Comparison of ENCODE assay signal across 9 mouse cellular contexts in genomic region chr4:148166431-148166830, GRCm38 (mm10). TPM values are rescaled to one million over a fixed set of nuclear protein-coding genes. Genes with fewer than 3 reads are reported as not detected.
A peak's percentile ranks its signal among the peaks of the same experiment; 100 is the strongest.
DNase-seq lines count a peak whose midpoint lies in the region; ATAC-seq and TF ChIP-seq lines count a peak whose summit lies in the region.
"Had no signal": no experiment of that assay in that cellular context is flagged by ENCODE, and none has a peak within 500 bp of the region (broad histone marks: within the 10 kb centered on the region; RNA-seq: fewer than 3 reads in every experiment).

No protein-coding gene starts in this region.

- TF ChIP-seq EP300 in heart, adult 2 months (IDR thresholded peaks at IDR 0.05; ENCODE audit: insufficient read depth, low read depth, low read length), result no peak

- DNase-seq in heart, postnatal 4 days, result no peak
- no peak for DNase-seq in embryonic facial prominence, embryonic 14.5 days (ENCODE audit: low spot score)
- peak; percentile 81 to 87 for DNase-seq in layer of hippocampus, adult 18-20 months (ENCODE audit: low spot score in 2 of 2)
- peak; percentile 64 for DNase-seq in midbrain, embryonic 14.5 days
- no peak for DNase-seq in urinary bladder, postnatal 14 days (ENCODE audit: low spot score)
- no peak for DNase-seq in heart, adult 2 months

- no peaks in the 10 kb centered on the region for H3K9me3 ChIP-seq in heart, embryonic 12.5 days (replicated peaks)
- H3K9me3 ChIP-seq in embryonic facial prominence, embryonic 14.5 days (ENCODE audit: control insufficient read depth, low read length), result no peaks in the 10 kb centered on the region
- H3K9me3 ChIP-seq in midbrain, embryonic 14.5 days (ENCODE audit: control insufficient read depth, low read length), result no peaks in the 10 kb centered on the region
- H3K9me3 ChIP-seq: megakaryocyte, embryonic 14.5 days had no signal

- no peak overlapping the region for H3K27ac ChIP-seq in heart, embryonic 12.5 days (ENCODE audit: poor library complexity, severe bottlenecking)
- H3K27ac ChIP-seq in embryonic facial prominence, embryonic 14.5 days (replicated peaks; ENCODE audit: low read depth, low read length), result no peak overlapping the region
- H3K27ac ChIP-seq in midbrain, embryonic 14.5 days (replicated peaks; ENCODE audit: low read depth, low read length), result no peak overlapping the region
- H3K27ac ChIP-seq in heart, adult 2 months, result no peak overlapping the region

- intact Hi-C loops in heart, adult 2 months (cut with DNase I), result loop anchor here (5.0 kb wide), 1 partner anchor 441 kb away; no protein-coding TSS in a partner anchor

- no peaks in the 10 kb centered on the region for H3K36me3 ChIP-seq in heart, embryonic 12.5 days
- H3K36me3 ChIP-seq in embryonic facial prominence, embryonic 14.5 days (ENCODE audit: control insufficient read depth, insufficient read depth, low read length), result no peaks in the 10 kb centered on the region
- H3K36me3 ChIP-seq in midbrain, embryonic 14.5 days (ENCODE audit: control insufficient read depth, insufficient read depth, low read length), result no peaks in the 10 kb centered on the region
- H3K36me3 ChIP-seq in heart, adult 2 months (ENCODE audit: control insufficient read depth, insufficient read depth, low read length), result no peaks in the 10 kb centered on the region

- H3K27me3 ChIP-seq in heart, embryonic 12.5 days (replicated peaks), result peaks cover 87% of the 10 kb centered on the region
- H3K27me3 ChIP-seq in embryonic facial prominence, embryonic 14.5 days (replicated peaks; ENCODE audit: control insufficient read depth, insufficient read depth, low read length), result peaks cover 76% of the 10 kb centered on the region
- peaks cover 61% of the 10 kb centered on the region for H3K27me3 ChIP-seq in midbrain, embryonic 14.5 days (ENCODE audit: control insufficient read depth, insufficient read depth, low read length)
- H3K27me3 ChIP-seq in heart, adult 2 months (ENCODE audit: control insufficient read depth, insufficient read depth, low read length), result peaks cover 7% of the 10 kb centered on the region; the same call in 1 of the 2 replicates

- no peaks in the 10 kb centered on the region for H3K79me2 ChIP-seq in heart, adult 2 months (replicated peaks; ENCODE audit: control insufficient read depth, insufficient read depth, low read length)

- TF ChIP-seq CTCF in heart, adult 2 months (IDR thresholded peaks at IDR 0.05), result no peak

- H3K4me3 ChIP-seq in heart, embryonic 12.5 days, result no peak overlapping the region
- H3K4me3 ChIP-seq in embryonic facial prominence, embryonic 14.5 days (ENCODE audit: low read depth, low read length), result peak overlapping the region; percentile 14; the same call in 1 of the 2 replicates
- H3K4me3 ChIP-seq in midbrain, embryonic 14.5 days (replicated peaks; ENCODE audit: low read depth, low read length), result no peak overlapping the region
- H3K4me3 ChIP-seq in heart, adult 2 months, result no peak overlapping the region

- no peak for TF ChIP-seq POLR2A in heart, adult 2 months (IDR thresholded peaks at IDR 0.05; ENCODE audit: insufficient read depth, low read depth, low read length)

- H3K4me2 ChIP-seq in heart, embryonic 12.5 days, result peak overlapping the region; percentile 10
- H3K4me2 ChIP-seq in embryonic facial prominence, embryonic 14.5 days (ENCODE audit: low read depth, low read length), result peak overlapping the region; percentile 33
- peak overlapping the region; percentile 31 for H3K4me2 ChIP-seq in midbrain, embryonic 14.5 days (ENCODE audit: low read length)

- peaks cover 19% of the 10 kb centered on the region; the same call in 1 of the 2 replicates for H3K4me1 ChIP-seq in heart, embryonic 12.5 days (replicated peaks)
- no peaks in the 10 kb centered on the region for H3K4me1 ChIP-seq in embryonic facial prominence, embryonic 14.5 days (ENCODE audit: control insufficient read depth, insufficient read depth, low read length)
- H3K4me1 ChIP-seq in midbrain, embryonic 14.5 days (ENCODE audit: control insufficient read depth, insufficient read depth, low read length), result peaks cover 15% of the 10 kb centered on the region
- no peaks in the 10 kb centered on the region for H3K4me1 ChIP-seq in heart, adult 2 months (ENCODE audit: control insufficient read depth, insufficient read depth, low read length)

- no peak overlapping the region for H3K9ac ChIP-seq in heart, embryonic 12.5 days
- H3K9ac ChIP-seq in embryonic facial prominence, embryonic 14.5 days (ENCODE audit: low read depth, low read length), result no peak overlapping the region
- no peak overlapping the region for H3K9ac ChIP-seq in midbrain, embryonic 14.5 days (replicated peaks; ENCODE audit: low read length)
- H3K9ac ChIP-seq in heart, adult 2 months (ENCODE audit: low read depth, low read length), result no peak overlapping the region

- WGBS in heart, embryonic 12.5 days, result 9% methylated on average over 10 of the region's 10 CpGs
- 6% methylated on average over 10 of the region's 10 CpGs for WGBS in embryonic facial prominence, embryonic 14.5 days
- 3% methylated on average over 10 of the region's 10 CpGs for WGBS in midbrain, embryonic 14.5 days
- 5% methylated on average over 10 of the region's 10 CpGs for WGBS in heart, adult 2 months

- no peak for ATAC-seq in heart, embryonic 12.5 days (ENCODE audit: insufficient number of reproducible peaks, low FRiP score)
- ATAC-seq in embryonic facial prominence, embryonic 14.5 days (ENCODE audit: low read depth), result peak; percentile 37
- ATAC-seq in midbrain, embryonic 14.5 days (ENCODE audit: low FRiP score, low TSS enrichment), result peak; percentile 38
- ATAC-seq in erythroblast, adult 5-6 weeks (replicated peaks; ENCODE audit: low FRiP score, poor library complexity, severe bottlenecking), result no peak

RNA-seq across cellular contexts. Expression of gene Fbxo2, which starts 6.0 kb away (rescaled TPM):
- polyA plus RNA-seq in heart, embryonic 12.5 days (2016; fragmentation: Nextera tagmentation; extraction: Ambion mirVana), result 0.70 and 0.92 TPM in 2 replicates
- under 1 TPM in 1 of 2 experiments, not detected in 1; 0.27 TPM for total RNA-seq in heart, postnatal 4 days (2021)
- polyA plus RNA-seq in embryonic facial prominence, embryonic 14.5 days (2014; fragmentation: Nextera tagmentation; extraction: Ambion mirVana), result 5.4 and 7.9 TPM in 2 replicates
- 100 to 1,000 TPM; 118 TPM for total RNA-seq in layer of hippocampus, adult 18-20 months (2021)
- 3.2 and 4.0 TPM in 2 replicates for polyA plus RNA-seq in midbrain, embryonic 14.5 days (2014; fragmentation: Nextera tagmentation; extraction: Ambion mirVana)
- total RNA-seq in erythroblast, adult 5-6 weeks (2015; ENCODE audit: low replicate concordance), result not detected in 2 replicates
- not detected in 2 replicates for total RNA-seq in erythroblast, adult 5-6 weeks (2017; ENCODE audit: low replicate concordance)
- total RNA-seq in heart, adult 2 months (2021), result under 1 TPM in 1 of 2 experiments, not detected in 1; 0.31 TPM
- 0.47 and 0.59 TPM in 2 replicates for polyA plus RNA-seq in heart, adult 2 months (2012; rRNA removed)

RNA-seq across cellular contexts. Expression of gene Fbxo44, which starts 6.1 kb away (rescaled TPM):
- polyA plus RNA-seq in heart, embryonic 12.5 days (2016; fragmentation: Nextera tagmentation; extraction: Ambion mirVana), result 24.9 and 25.1 TPM in 2 replicates
- 10 to 100 TPM; 18.2 to 22.7 TPM for total RNA-seq in heart, postnatal 4 days (2021)
- 7.7 and 9.6 TPM in 2 replicates for polyA plus RNA-seq in embryonic facial prominence, embryonic 14.5 days (2014; fragmentation: Nextera tagmentation; extraction: Ambion mirVana)
- total RNA-seq in layer of hippocampus, adult 18-20 months (2021), result 100 to 1,000 TPM; 133 to 136 TPM
- 102 and 106 TPM in 2 replicates for polyA plus RNA-seq in midbrain, embryonic 14.5 days (2014; fragmentation: Nextera tagmentation; extraction: Ambion mirVana)
- not detected in 2 replicates for total RNA-seq in erythroblast, adult 5-6 weeks (2015; ENCODE audit: low replicate concordance)
- 0.43 TPM in 1 of 2 replicates, not detected in the other for total RNA-seq in erythroblast, adult 5-6 weeks (2017; ENCODE audit: low replicate concordance)
- 10 to 100 TPM; 19.7 to 26.7 TPM for total RNA-seq in heart, adult 2 months (2021)
- polyA plus RNA-seq in heart, adult 2 months (2012; rRNA removed), result 18.7 and 35.0 TPM in 2 replicates

RNA-seq across cellular contexts. Expression of gene Fbxo6, which starts 14.5 kb away (rescaled TPM):
- 20.2 and 22.9 TPM in 2 replicates for polyA plus RNA-seq in heart, embryonic 12.5 days (2016; fragmentation: Nextera tagmentation; extraction: Ambion mirVana)
- total RNA-seq in heart, postnatal 4 days (2021), result 10 to 100 TPM; 24.7 to 26.3 TPM
- 13.8 and 15.3 TPM in 2 replicates for polyA plus RNA-seq in embryonic facial prominence, embryonic 14.5 days (2014; fragmentation: Nextera tagmentation; extraction: Ambion mirVana)
- 10 to 100 TPM; 30.3 to 33.3 TPM for total RNA-seq in layer of hippocampus, adult 18-20 months (2021)
- 18.7 and 22.8 TPM in 2 replicates for polyA plus RNA-seq in midbrain, embryonic 14.5 days (2014; fragmentation: Nextera tagmentation; extraction: Ambion mirVana)
- 2.7 and 3.3 TPM in 2 replicates for total RNA-seq in erythroblast, adult 5-6 weeks (2015; ENCODE audit: low replicate concordance)
- total RNA-seq in erythroblast, adult 5-6 weeks (2017; ENCODE audit: low replicate concordance), result 1.3 and 2.8 TPM in 2 replicates
- total RNA-seq in heart, adult 2 months (2021), result 10 to 100 TPM; 36.0 to 39.3 TPM
- 68.4 and 68.6 TPM in 2 replicates for polyA plus RNA-seq in heart, adult 2 months (2012; rRNA removed)

RNA-seq across cellular contexts. Expression of gene Draxin, which starts 35.9 kb away (rescaled TPM):
- polyA plus RNA-seq in heart, embryonic 12.5 days (2016; fragmentation: Nextera tagmentation; extraction: Ambion mirVana), result 0.05 and 0.08 TPM in 2 replicates
- not detected for total RNA-seq in heart, postnatal 4 days (2021)
- polyA plus RNA-seq in embryonic facial prominence, embryonic 14.5 days (2014; fragmentation: Nextera tagmentation; extraction: Ambion mirVana), result 0.56 and 0.67 TPM in 2 replicates
- under 1 TPM; 0.15 to 0.27 TPM for total RNA-seq in layer of hippocampus, adult 18-20 months (2021)
- polyA plus RNA-seq in midbrain, embryonic 14.5 days (2014; fragmentation: Nextera tagmentation; extraction: Ambion mirVana), result 21.8 and 24.7 TPM in 2 replicates
- 0.42 TPM in 1 of 2 replicates, not detected in the other for total RNA-seq in erythroblast, adult 5-6 weeks (2015; ENCODE audit: low replicate concordance)
- 0.84 TPM in 1 of 2 replicates, not detected in the other for total RNA-seq in erythroblast, adult 5-6 weeks (2017; ENCODE audit: low replicate concordance)
- under 1 TPM in 1 of 2 experiments, not detected in 1; 0.41 TPM for total RNA-seq in heart, adult 2 months (2021)
- 0.29 and 0.32 TPM in 2 replicates for polyA plus RNA-seq in heart, adult 2 months (2012; rRNA removed)

RNA-seq across cellular contexts. Expression of gene Mad2l2, which starts 36.2 kb away (rescaled TPM):
- 36.6 and 39.3 TPM in 2 replicates for polyA plus RNA-seq in heart, embryonic 12.5 days (2016; fragmentation: Nextera tagmentation; extraction: Ambion mirVana)
- 10 to 100 TPM; 17.9 to 19.9 TPM for total RNA-seq in heart, postnatal 4 days (2021)
- polyA plus RNA-seq in embryonic facial prominence, embryonic 14.5 days (2014; fragmentation: Nextera tagmentation; extraction: Ambion mirVana), result 51.1 and 59.8 TPM in 2 replicates
- total RNA-seq in layer of hippocampus, adult 18-20 months (2021), result 10 to 100 TPM; 11.2 to 13.1 TPM
- 122 and 133 TPM in 2 replicates for polyA plus RNA-seq in midbrain, embryonic 14.5 days (2014; fragmentation: Nextera tagmentation; extraction: Ambion mirVana)
- total RNA-seq in erythroblast, adult 5-6 weeks (2015; ENCODE audit: low replicate concordance), result 7.3 and 8.6 TPM in 2 replicates
- total RNA-seq in erythroblast, adult 5-6 weeks (2017; ENCODE audit: low replicate concordance), result 3.4 and 7.1 TPM in 2 replicates
- total RNA-seq in heart, adult 2 months (2021), result 10 to 100 TPM; 11.0 to 13.8 TPM
- 21.9 and 23.6 TPM in 2 replicates for polyA plus RNA-seq in heart, adult 2 months (2012; rRNA removed)

Comparison
In these comparisons a context has a peak if more than half of its experiments do, and no peak if none do; other contexts are left out.
1. ATAC-seq: peak in embryonic facial prominence, embryonic 14.5 days (single experiment) and midbrain, embryonic 14.5 days (single experiment); none in heart, embryonic 12.5 days (single experiment) and erythroblast, adult 5-6 weeks (single experiment).
2. DNase-seq: peak in layer of hippocampus, adult 18-20 months (2 of 2) and midbrain, embryonic 14.5 days (single experiment); none in heart, postnatal 4 days (single experiment), embryonic facial prominence, embryonic 14.5 days (single experiment), urinary bladder, postnatal 14 days (single experiment) and heart, adult 2 months (0 of 2).
3. RNA of gene Fbxo2, which starts 6.0 kb away (total RNA-seq): 118 TPM in layer of hippocampus, adult 18-20 months; 0.31 TPM in heart, adult 2 months, 0.27 TPM in heart, postnatal 4 days and not detected in erythroblast, adult 5-6 weeks; every median in the first group is over 10 times any median in the second.
4. RNA of gene Fbxo44, which starts 6.1 kb away (total RNA-seq): 133 to 136 TPM in layer of hippocampus, adult 18-20 months, 19.7 to 26.7 TPM in heart, adult 2 months and 18.2 to 22.7 TPM in heart, postnatal 4 days; 0.43 TPM in erythroblast, adult 5-6 weeks; every median in the first group is over 10 times any median in the second.
5. RNA of gene Fbxo6, which starts 14.5 kb away (total RNA-seq): 36.0 to 39.3 TPM in heart, adult 2 months, 30.3 to 33.3 TPM in layer of hippocampus, adult 18-20 months and 24.7 to 26.3 TPM in heart, postnatal 4 days; 1.3 to 3.3 TPM in erythroblast, adult 5-6 weeks; every median in the first group is over 4 times any median in the second.
6. Peak in every context shown above with its lines, with median percentiles within 50 percentile points of each other: H3K4me2 ChIP-seq.